Mouse (Mus musculus): ENCODE measurements around the gene Gabrr2.

- TF ChIP-seq ZNF384 (IDR thresholded peaks at IDR 0.05; ENCODE audit: low read depth, low read length) (no peak), MAFK (IDR thresholded peaks at IDR 0.05; ENCODE audit: insufficient read depth, low read depth, low read length) (no peak), ZC3H11A (IDR thresholded peaks at IDR 0.05; ENCODE audit: borderline replicate concordance, low read depth, low read length) (no peak)
Measured at GRCm38 (mm10) chr4:33077724-33078123, 14.9 kb downstream of the Gabrr2 start.
